Mouse (Mus musculus) neural tube, postnatal 0 days (tissue): Measurements from ENCODE around the gene Slc17a2. TPM values are rescaled to one million over a fixed set of nuclear protein-coding genes. Genes with fewer than 3 reads are reported as not detected.

ENCODE experiments used
- polyA plus RNA-seq: library from polyadenylated mRNA; unstranded; fragments of >200 nt; fragmentation: Nextera tagmentation; extraction: Ambion mirVana; gene quantifications from 2 replicates; pipeline ENCODE4 v1.2.1, GENCODE M21; 2015

Gene Slc17a2
- polyA plus RNA-seq: not detected in 2 replicates

GRCm38 (mm10) chr13:23806422-23807052 is at the start of gene Slc17a2:
Gene Slc17a2, plus strand, starts transcription at chr13:23806993.

GRCm38 (mm10) chr13:23760972-23761864 is 45.6 kb upstream of the Slc17a2 start, which contains the start of gene Hist1h4a:
Gene Hist1h4a, minus strand, starts transcription at chr13:23761230.

GRCm38 (mm10) chr13:23761871-23762821 is 44.6 kb upstream of the Slc17a2 start, which contains the start of gene Hist1h3a:
Gene Hist1h3a, minus strand, starts transcription at chr13:23762386.

GRCm38 (mm10) chr13:23763586-23764323 is 43.0 kb upstream of the Slc17a2 start, which contains the start of gene Hist1h1a:
Gene Hist1h1a, plus strand, starts transcription at chr13:23763666.

GRCm38 (mm10) chr13:23769613-23770012 is 37.2 kb upstream of the Slc17a2 start, which contains the start of gene Trim38:
Gene Trim38, plus strand, starts transcription at chr13:23769913.

GRCm38 (mm10) chr13:23839308-23839707 is 32.5 kb downstream of the Slc17a2 start, which contains the start of gene Slc17a3:
Gene Slc17a3, plus strand, starts transcription at chr13:23839434.

GRCm38 (mm10) chr13:23867405-23867804 is 60.6 kb downstream of the Slc17a2 start, which contains the start of gene Slc17a1:
Gene Slc17a1, plus strand, starts transcription at chr13:23867750.

Other genes starting within 250 kb of the Slc17a2 start
- gene Hist1h3e, start 244.6 kb upstream of the Slc17a2 start, polyA plus RNA-seq: 1.5 and 2.0 TPM in 2 replicates
- gene Hist1h2ae, start 235.8 kb upstream of the Slc17a2 start, polyA plus RNA-seq: 7.7 and 9.3 TPM in 2 replicates
- 1.5 and 3.0 TPM in 2 replicates for gene Hist1h2bg, start 235.6 kb upstream of the Slc17a2 start, polyA plus RNA-seq
- 0.65 TPM in 1 of 2 replicates, not detected in the other for gene Hist1h2bf, start 232.8 kb upstream of the Slc17a2 start, polyA plus RNA-seq
- not detected in 2 replicates for gene Hist1h2ad, start 232.6 kb upstream of the Slc17a2 start, polyA plus RNA-seq
- 0.58 and 0.66 TPM in 2 replicates for gene Hist1h3d, start 231.2 kb upstream of the Slc17a2 start, polyA plus RNA-seq
- gene Hist1h4d, start 225.4 kb upstream of the Slc17a2 start, polyA plus RNA-seq: 25.2 and 28.2 TPM in 2 replicates
- 0.80 and 0.89 TPM in 2 replicates for gene Hist1h2be, start 185.9 kb upstream of the Slc17a2 start, polyA plus RNA-seq
- 7.7 and 9.3 TPM in 2 replicates for gene Hist1h1e, start 184.4 kb upstream of the Slc17a2 start, polyA plus RNA-seq
- gene Hist1h2ac, start 123.0 kb upstream of the Slc17a2 start, polyA plus RNA-seq: 0.19 and 0.41 TPM in 2 replicates
- 37.8 and 45.4 TPM in 2 replicates for gene Hist1h2bc, start 122.8 kb upstream of the Slc17a2 start, polyA plus RNA-seq
- not detected in 2 replicates for gene Hist1h1t, start 111.2 kb upstream of the Slc17a2 start, polyA plus RNA-seq
- 2.4 and 3.7 TPM in 2 replicates for gene Hist1h4c, start 108.5 kb upstream of the Slc17a2 start, polyA plus RNA-seq
- 6.6 and 7.2 TPM in 2 replicates for gene Hfe, start 96.1 kb upstream of the Slc17a2 start, polyA plus RNA-seq
- 16.4 and 22.5 TPM in 2 replicates for gene Hist1h1c, start 68.2 kb upstream of the Slc17a2 start, polyA plus RNA-seq
- not detected in 2 replicates for gene Hist1h3c, start 61.4 kb upstream of the Slc17a2 start, polyA plus RNA-seq
- 0.62 TPM in 1 of 2 replicates, not detected in the other for gene Hist1h2bb, start 60.3 kb upstream of the Slc17a2 start, polyA plus RNA-seq
- 2.7 and 4.7 TPM in 2 replicates for gene Hist1h2ab, start 55.9 kb upstream of the Slc17a2 start, polyA plus RNA-seq
- gene Hist1h3b, start 54.7 kb upstream of the Slc17a2 start, polyA plus RNA-seq: 0.58 TPM in 1 of 2 replicates, not detected in the other
- gene Hist1h4b, start 50.0 kb upstream of the Slc17a2 start, polyA plus RNA-seq: 1.2 TPM in 1 of 2 replicates, not detected in the other
- gene Hist1h4a, start 45.8 kb upstream of the Slc17a2 start, polyA plus RNA-seq: 0.54 TPM in 1 of 2 replicates, not detected in the other
- gene Hist1h3a, start 44.6 kb upstream of the Slc17a2 start, polyA plus RNA-seq: 0.66 and 0.94 TPM in 2 replicates
- gene Hist1h1a, start 43.3 kb upstream of the Slc17a2 start, polyA plus RNA-seq: 0.50 and 0.66 TPM in 2 replicates
- gene Trim38, start 37.1 kb upstream of the Slc17a2 start, polyA plus RNA-seq: not detected in 2 replicates
- gene Slc17a3, start 32.4 kb downstream of the Slc17a2 start, polyA plus RNA-seq: not detected in 2 replicates
- not detected in 2 replicates for gene Slc17a1, start 60.8 kb downstream of the Slc17a2 start, polyA plus RNA-seq
- gene Slc17a4, start 108.0 kb downstream of the Slc17a2 start, polyA plus RNA-seq: not detected in 2 replicates
- not detected in 2 replicates for gene Hist1h2ba, start 127.2 kb downstream of the Slc17a2 start, polyA plus RNA-seq
- gene Hist1h2aa, start 127.5 kb downstream of the Slc17a2 start, polyA plus RNA-seq: not detected in 2 replicates
- 0.88 and 0.98 TPM in 2 replicates for gene Scgn, start 184.2 kb downstream of the Slc17a2 start, polyA plus RNA-seq